Mouse (Mus musculus) ES-Bruce4 (cell line): ENCODE measurements around the gene Sorcs2.

Experiments
- CTCF ChIP-seq: IDR thresholded peaks from one replicate; pipeline ENCODE4 v1.8.1; 2011; ENCODE audit warnings: low read depth, low read length
- EP300 ChIP-seq: IDR thresholded peaks from 2 replicates; pipeline ENCODE4 v1.6.1; 2011; ENCODE audit warnings: low read depth, low read length; ENCODE audit not compliant: insufficient read depth
- POLR2A ChIP-seq: IDR thresholded peaks from one replicate; pipeline ENCODE4 v1.8.1; 2011; ENCODE audit warnings: low read length; ENCODE audit not compliant: insufficient read depth

DNA sequence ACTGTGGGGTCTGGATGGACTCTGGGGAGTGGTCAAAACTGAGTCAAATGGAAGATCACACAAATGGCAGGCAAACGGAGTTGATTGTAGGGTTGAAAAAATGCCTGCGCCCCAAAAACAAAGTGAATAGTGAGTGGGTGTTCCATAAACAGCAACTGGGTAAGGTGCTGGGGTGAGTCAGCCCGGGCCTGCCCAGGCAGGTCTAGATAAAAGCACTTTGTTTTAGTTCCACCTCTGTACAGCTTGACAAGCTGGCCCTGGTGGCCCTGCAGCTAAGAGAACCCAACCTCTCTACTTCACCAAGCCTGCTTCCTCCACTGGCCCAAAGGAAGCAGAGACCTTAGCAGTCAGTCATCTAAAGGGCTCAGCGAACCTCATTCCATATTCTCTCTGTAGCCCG, 195.2 kb downstream of the Sorcs2 start:
- TF ChIP-seq POLR2A (no peak), CTCF (no peak), EP300 (no peak)
